Mouse (Mus musculus) heart, postnatal 0 days (tissue): ENCODE data around the gene 1500015O10Rik. TPM values are rescaled to one million over a fixed set of nuclear protein-coding genes. Genes with fewer than 3 reads are reported as not detected.
A peak's percentile ranks its signal among the peaks of the same experiment; 100 is the strongest.

Experiments
- ATAC-seq: fragments of 200-750 bp; cut with Nextera tagmentation; 2 replicates; pipeline ENCODE4 v1.8.0; 2017; ENCODE audit warnings: low read depth, moderate number of reproducible peaks, moderate library complexity; ENCODE audit not compliant: insufficient read depth
- DNase-seq: peaks from one replicate; pipeline ENCODE4 v3.0.0-alpha.2; 2016; ENCODE audit warnings: low spot score
- H3K27ac ChIP-seq: fragments of 300-500 bp; sonication (generic); 2 replicates; pipeline ENCODE4 v1.5.1; 2014; ENCODE audit warnings: low read depth, mild to moderate bottlenecking
- H3K27me3 ChIP-seq: fragments of 300-500 bp; sonication (generic); 2 replicates; pipeline ENCODE4 v1.6.1; 2014; ENCODE audit warnings: low read length, mixed read lengths; ENCODE audit not compliant: control insufficient read depth, insufficient read depth
- H3K36me3 ChIP-seq: fragments of 300-500 bp; sonication (generic); replicated peaks from 2 replicates; pipeline ENCODE4 v1.6.1; 2014; ENCODE audit warnings: low read length, mixed read lengths; ENCODE audit not compliant: control insufficient read depth, insufficient read depth
- H3K4me1 ChIP-seq: fragments of 300-500 bp; sonication (generic); 2 replicates; pipeline ENCODE4 v1.6.1; 2014; ENCODE audit warnings: antibody characterized with exemption; ENCODE audit not compliant: control insufficient read depth, insufficient read depth
- H3K4me2 ChIP-seq: fragments of 300-500 bp; sonication (generic); 2 replicates; pipeline ENCODE4 v1.6.1; 2014; ENCODE audit warnings: low read depth, mild to moderate bottlenecking, low read length, moderate library complexity
- H3K4me3 ChIP-seq: fragments of 300-500 bp; sonication (generic); 2 replicates; pipeline ENCODE4 v1.5.1; 2014; ENCODE audit warnings: low read depth, low read length
- H3K9ac ChIP-seq: fragments of 300-500 bp; sonication (generic); replicated peaks from 2 replicates; pipeline ENCODE4 v1.6.1; 2014; ENCODE audit warnings: low read depth, low read length, mixed read lengths
- H3K9me3 ChIP-seq: fragments of 300-500 bp; sonication (generic); replicated peaks from 2 replicates; pipeline ENCODE4 v1.6.1; 2016; ENCODE audit warnings: low read length; ENCODE audit not compliant: control insufficient read depth
- CTCF ChIP-seq: IDR thresholded peaks from 2 replicates; pipeline ENCODE4 v1.5.1; 2016; ENCODE audit warnings: antibody characterized with exemption, control low read depth, low read depth
- EP300 ChIP-seq: IDR thresholded peaks from 2 replicates; pipeline ENCODE4 v1.6.1; 2016; ENCODE audit warnings: antibody characterized with exemption, low read depth
- WGBS: fragments of 180-500 bp; shearing (Covaris S2); extraction: QIAGEN DNeasy Blood & Tissue Kit; methylation state at CpG from one replicate; pipeline ENCODE4 v1.1.7; 2014; 5-methylcytosine and 5-hydroxymethylcytosine counted together
- polyA plus RNA-seq: library from polyadenylated mRNA; unstranded; fragments of >200 nt; fragmentation: Nextera tagmentation; extraction: Ambion mirVana; gene quantifications from 2 replicates; pipeline ENCODE4 v1.2.1, GENCODE M21; 2015
- total RNA-seq: library from RNA; depleted of rRNA; stranded (reverse); fragments of >200 nt; gene quantifications from 2 replicates; pipeline ENCODE4 v1.2.3, GENCODE M21; 2014; ENCODE audit warnings: low replicate concordance

Gene 1500015O10Rik
- total and polyA plus RNA-seq, 2 experiments from 2014 or later = 6.4 to 14.3 TPM

DNA sequence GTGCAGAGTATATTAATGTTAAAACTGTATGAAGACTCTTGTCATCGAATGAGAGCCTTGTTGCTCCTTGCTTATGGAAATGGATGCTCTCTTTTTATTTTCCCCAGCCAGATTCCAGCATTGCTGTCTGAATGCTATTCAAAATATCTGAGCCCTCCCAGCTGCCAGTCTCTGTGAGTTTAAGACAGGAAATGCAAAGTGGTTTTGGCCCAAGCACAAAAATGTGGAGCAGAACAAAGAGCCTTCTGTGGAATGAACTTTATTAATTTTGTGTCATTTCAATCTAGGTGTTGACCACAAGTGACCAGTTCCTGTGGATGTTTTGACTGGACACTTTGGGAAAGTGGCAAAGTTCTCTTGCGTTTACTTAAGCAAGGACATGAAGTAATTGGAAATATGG, 15.6 kb upstream of the 1500015O10Rik start:
- Histone ChIP-seq H3K27me3 (no peaks in the 10 kb centered on the region), H3K27ac (no peak overlapping the region), H3K4me3 (no peak overlapping the region), H3K9me3 (no peaks in the 10 kb centered on the region), H3K4me1 (peaks cover 16% of the 10 kb centered on the region; the same call in 1 of the 2 replicates), H3K4me2 (no peak overlapping the region), H3K36me3 (no peaks in the 10 kb centered on the region), H3K9ac (no peak overlapping the region)
- 59% methylated on average over 2 of the region's 2 CpGs for WGBS
- TF ChIP-seq EP300 (no peak), CTCF (no peak)
- ATAC-seq (no peak), DNase-seq (no peak)

DNA sequence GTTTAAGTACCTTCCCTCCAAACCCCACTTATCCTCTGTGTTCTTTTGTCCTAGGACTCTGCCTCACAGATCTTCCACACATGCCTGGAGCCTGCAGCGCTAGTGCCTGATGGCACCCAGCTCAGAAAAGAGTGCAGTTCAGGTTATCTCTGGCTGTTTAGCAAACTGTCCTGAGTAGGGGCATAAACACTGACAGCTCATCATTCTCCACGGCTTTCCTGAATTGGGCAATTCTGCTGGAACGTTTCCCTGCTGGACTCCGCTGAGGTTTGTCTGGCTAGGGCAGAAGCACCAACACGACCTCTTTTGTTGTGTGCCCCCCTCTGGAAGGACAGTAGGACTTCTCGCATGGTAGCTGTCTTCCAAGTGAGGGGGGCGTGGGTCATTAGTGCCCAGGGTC, 12.4 kb upstream of the 1500015O10Rik start:
- Histone ChIP-seq H3K9me3 (no peaks in the 10 kb centered on the region), H3K36me3 (no peaks in the 10 kb centered on the region), H3K4me1 (peaks cover 16% of the 10 kb centered on the region; the same call in 1 of the 2 replicates), H3K4me2 (no peak overlapping the region), H3K27ac (no peak overlapping the region), H3K9ac (no peak overlapping the region), H3K27me3 (no peaks in the 10 kb centered on the region), H3K4me3 (no peak overlapping the region)
- DNase-seq = no peak
- no peak for ATAC-seq
- no peak for TF ChIP-seq CTCF
- TF ChIP-seq EP300 = no peak
- WGBS = 73% methylated on average over 7 of the region's 7 CpGs

DNA sequence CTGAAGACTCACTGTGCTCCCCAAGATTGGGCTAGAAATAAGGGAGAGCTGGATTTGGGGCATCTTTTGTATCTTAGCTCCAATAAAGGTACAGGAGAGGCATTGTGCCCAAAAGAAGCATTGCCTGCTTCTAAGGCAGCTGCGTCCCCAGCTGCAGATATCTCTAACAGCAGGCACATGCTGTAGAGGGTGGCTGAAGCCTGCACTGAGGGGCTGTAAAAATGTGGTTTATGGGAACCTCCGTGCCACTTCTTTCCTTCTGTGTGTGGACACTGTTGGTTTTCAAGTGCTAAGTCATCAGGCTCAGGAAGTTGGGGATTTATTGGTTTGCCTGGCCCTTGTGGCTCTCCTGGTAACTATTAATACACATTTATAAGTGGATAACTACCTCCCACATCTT, 11.6 kb upstream of the 1500015O10Rik start:
- no peaks in the 10 kb centered on the region for H3K27me3 ChIP-seq
- H3K27ac ChIP-seq = no peak overlapping the region
- TF ChIP-seq EP300 (no peak), CTCF (no peak)
- H3K4me1 ChIP-seq = peaks cover 16% of the 10 kb centered on the region; the same call in 1 of the 2 replicates
- H3K4me2 ChIP-seq = no peak overlapping the region
- H3K36me3 ChIP-seq = no peaks in the 10 kb centered on the region
- ATAC-seq (no peak), DNase-seq (no peak)
- WGBS = 68% methylated on average over 2 of the region's 2 CpGs
- H3K9me3 ChIP-seq = no peaks in the 10 kb centered on the region
- no peak overlapping the region for H3K9ac ChIP-seq
- H3K4me3 ChIP-seq = no peak overlapping the region

DNA sequence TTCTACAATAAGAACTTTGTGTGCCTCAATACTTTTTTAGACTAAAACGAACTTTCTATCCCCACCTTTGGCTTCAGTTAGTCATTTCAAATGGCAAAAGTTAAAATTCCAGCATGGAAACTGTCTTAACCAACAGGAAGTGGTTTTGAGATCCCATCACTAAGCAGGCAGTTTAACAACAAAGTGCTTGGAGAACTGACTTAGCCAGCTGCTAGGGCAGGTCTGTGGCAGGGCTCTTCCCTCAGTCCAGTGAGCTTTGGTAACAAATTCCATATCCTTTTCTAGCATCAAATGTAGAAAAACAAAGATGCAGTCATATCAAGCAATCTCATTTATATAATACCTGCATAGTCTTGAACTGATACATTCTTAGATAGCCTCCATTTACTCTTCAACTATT, 7.9 kb upstream of the 1500015O10Rik start:
- H3K36me3 ChIP-seq = no peaks in the 10 kb centered on the region
- TF ChIP-seq CTCF (no peak), EP300 (no peak)
- no peak overlapping the region for H3K9ac ChIP-seq
- no peak overlapping the region for H3K4me2 ChIP-seq
- no peak for ATAC-seq
- no peaks in the 10 kb centered on the region for H3K4me1 ChIP-seq
- H3K4me3 ChIP-seq = no peak overlapping the region
- 55% methylated on average over 1 of the region's 1 CpGs for WGBS
- no peaks in the 10 kb centered on the region for H3K27me3 ChIP-seq
- DNase-seq = no peak
- H3K9me3 ChIP-seq = no peaks in the 10 kb centered on the region
- no peak overlapping the region for H3K27ac ChIP-seq

DNA sequence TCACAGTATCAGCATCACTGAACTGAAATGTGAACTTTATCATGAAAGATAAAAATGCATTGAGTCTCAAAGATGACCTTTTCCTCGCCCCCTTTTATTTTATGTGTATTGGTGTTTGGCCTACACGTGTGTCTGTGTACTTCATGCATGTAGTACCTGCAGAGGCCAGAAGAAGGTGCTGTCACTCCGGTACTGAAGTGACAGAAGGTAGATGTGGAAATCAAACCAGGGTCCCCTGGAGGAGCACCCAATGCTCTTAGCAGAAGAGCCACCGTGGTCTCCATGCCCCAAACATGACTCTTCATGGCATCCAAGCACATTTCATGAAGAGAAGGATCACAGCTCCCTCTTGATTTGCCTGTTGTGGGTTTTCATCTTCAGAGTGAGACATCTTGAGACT, 1.7 kb downstream of the 1500015O10Rik start:
- WGBS = 83% methylated on average over 4 of the region's 4 CpGs

DNA sequence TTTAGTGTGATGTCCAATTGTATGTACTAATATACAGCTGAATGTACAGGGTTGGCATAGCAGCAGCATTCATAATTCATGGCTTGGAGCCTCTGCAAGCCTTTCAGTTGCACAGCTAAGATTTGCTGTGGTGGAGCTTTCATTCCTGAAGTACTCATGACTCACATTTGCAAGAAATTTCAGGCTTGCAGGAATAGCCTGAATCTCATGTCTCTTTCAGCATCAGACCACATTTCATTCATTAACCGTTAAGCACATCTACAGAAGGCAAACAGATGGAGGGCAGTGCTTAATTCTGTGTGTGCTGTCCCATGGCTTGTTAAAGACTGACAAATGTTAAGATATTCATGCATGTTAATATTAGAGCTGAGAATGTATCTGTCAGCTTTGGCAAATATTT, 2.3 kb downstream of the 1500015O10Rik start:
- TF ChIP-seq CTCF (no peak), EP300 (no peak)
- Histone ChIP-seq H3K4me1 (peaks cover 7% of the 10 kb centered on the region; the same call in 1 of the 2 replicates), H3K4me2 (no peak overlapping the region), H3K27ac (no peak overlapping the region), H3K36me3 (no peaks in the 10 kb centered on the region), H3K27me3 (no peaks in the 10 kb centered on the region), H3K9me3 (no peaks in the 10 kb centered on the region), H3K9ac (no peak overlapping the region), H3K4me3 (no peak overlapping the region)
- DNase-seq (no peak), ATAC-seq (no peak)
- 80% methylated on average over 1 of the region's 1 CpGs for WGBS

More for the DNA sequence above, 1.7 kb downstream of the 1500015O10Rik start:
- Histone ChIP-seq H3K4me3 (no peak overlapping the region), H3K4me1 (peaks cover 7% of the 10 kb centered on the region; the same call in 1 of the 2 replicates), H3K27ac (no peak overlapping the region), H3K9me3 (no peaks in the 10 kb centered on the region), H3K9ac (no peak overlapping the region), H3K4me2 (no peak overlapping the region), H3K27me3 (no peaks in the 10 kb centered on the region), H3K36me3 (no peaks in the 10 kb centered on the region)
- ATAC-seq = no peak
- no peak for DNase-seq
- TF ChIP-seq CTCF = peak; percentile 17; the same call in 1 of the 2 replicates
- TF ChIP-seq EP300 = no peak
